Mouse (Mus musculus) thymus, postnatal 25 days (tissue): ENCODE data around the gene Pgghg.

Experiments
- DNase-seq: peaks from one replicate; pipeline ENCODE4 v3.0.0; 2022

The Pgghg gene

GRCm38 (mm10) chr7:140941222-140942051, at the start of gene Pgghg:
Gene Pgghg (plus strand): TSS chr7:140941391.
- peak; percentile 81 for DNase-seq

- DNase-seq, result no peak
Measured at GRCm38 (mm10) chr7:140894031-140894430, 47.2 kb upstream of the Pgghg start.

- no peak for DNase-seq
Measured at GRCm38 (mm10) chr7:140894611-140895010, 46.6 kb upstream of the Pgghg start.

GRCm38 (mm10) chr7:140897863-140898262, 43.3 kb upstream of the Pgghg start:
- no peak for DNase-seq

GRCm38 (mm10) chr7:140899121-140899520, 42.1 kb upstream of the Pgghg start:
- DNase-seq, result no peak

GRCm38 (mm10) chr7:140900220-140900619, 41.0 kb upstream of the Pgghg start, which contains the start of gene Cox8b:
Gene Cox8b (minus strand): TSS chr7:140900446.
- DNase-seq, result no peak

- no peak for DNase-seq
Measured at GRCm38 (mm10) chr7:140902036-140902875, 38.9 kb upstream of the Pgghg start.

- peak; percentile 81 for DNase-seq
Measured at GRCm38 (mm10) chr7:140903212-140903611, 38.0 kb upstream of the Pgghg start.

- DNase-seq, result no peak
Measured at GRCm38 (mm10) chr7:140905642-140906081, 35.5 kb upstream of the Pgghg start.

GRCm38 (mm10) chr7:140907131-140907530, 34.1 kb upstream of the Pgghg start:
- DNase-seq, result no peak

- no peak for DNase-seq
Measured at GRCm38 (mm10) chr7:140907697-140908096, 33.5 kb upstream of the Pgghg start.

- DNase-seq, result no peak
Measured at GRCm38 (mm10) chr7:140908181-140908580, 33.0 kb upstream of the Pgghg start.

- DNase-seq, result peak; percentile 78
Measured at GRCm38 (mm10) chr7:140908634-140909107, 32.5 kb upstream of the Pgghg start.

- DNase-seq, result no peak
Measured at GRCm38 (mm10) chr7:140912293-140912692, 28.9 kb upstream of the Pgghg start.

GRCm38 (mm10) chr7:140912846-140913482, 28.2 kb upstream of the Pgghg start:
- no peak for DNase-seq

- no peak for DNase-seq
Measured at GRCm38 (mm10) chr7:140914031-140914690, 27.0 kb upstream of the Pgghg start.

GRCm38 (mm10) chr7:140919911-140920310, 21.3 kb upstream of the Pgghg start:
- no peak for DNase-seq

- no peak for DNase-seq
Measured at GRCm38 (mm10) chr7:140920418-140921029, 20.7 kb upstream of the Pgghg start, which contains the start of gene Nlrp6. Gene Nlrp6 (plus strand): TSS chr7:140920902.

- DNase-seq, result no peak
Measured at GRCm38 (mm10) chr7:140921225-140921975, 19.8 kb upstream of the Pgghg start.

GRCm38 (mm10) chr7:140922398-140923069, 18.7 kb upstream of the Pgghg start:
- DNase-seq, result no peak
